Mouse (Mus musculus): ENCODE results near the gene Lrr1.
A peak's percentile ranks its signal among the peaks of the same experiment; 100 is the strongest.

GRCm38 (mm10) chr12:69127170-69127569 lies 41.4 kb upstream of the Lrr1 start:
- TF ChIP-seq CTCF (IDR thresholded peaks at IDR 0.05) (peak; percentile 65), EP300 (IDR thresholded peaks at IDR 0.05) (no peak)

Data from lung, postnatal 0 days (tissue).